Mouse (Mus musculus) R1 (cell line): Measurements from ENCODE around the gene Clip1.

ENCODE experiments used
- DNase-seq: peaks from one replicate; pipeline ENCODE4 v3.0.0-alpha.2; 2018; ENCODE audit warnings: low read depth, low spot score

Clip1 gene

GRCm38 (mm10) chr5:123603496-123603895, 80.9 kb downstream of the Clip1 start:
- DNase-seq: peak; percentile 65

GRCm38 (mm10) chr5:123602174-123602573, 82.2 kb downstream of the Clip1 start:
- DNase-seq: no peak

GRCm38 (mm10) chr5:123599319-123599718, 85.1 kb downstream of the Clip1 start:
- peak; percentile 49 for DNase-seq

- no peak for DNase-seq
Measured at GRCm38 (mm10) chr5:123593622-123594280, 90.7 kb downstream of the Clip1 start.

GRCm38 (mm10) chr5:123580043-123580442, 104.4 kb downstream of the Clip1 start:
- DNase-seq: no peak

- no peak for DNase-seq
Measured at GRCm38 (mm10) chr5:123576696-123577095, 107.7 kb downstream of the Clip1 start.

- no peak for DNase-seq
Measured at GRCm38 (mm10) chr5:123573362-123573761, 111.1 kb downstream of the Clip1 start.

- DNase-seq: peak; percentile 99
Measured at GRCm38 (mm10) chr5:123572357-123573186, 111.8 kb downstream of the Clip1 start, which contains the start of gene Vps33a. Gene Vps33a, minus strand, starts transcription at chr5:123573038.

GRCm38 (mm10) chr5:123561128-123561527, 123.3 kb downstream of the Clip1 start:
- peak; percentile 12 for DNase-seq

- DNase-seq: no peak
Measured at GRCm38 (mm10) chr5:123559588-123559987, 124.8 kb downstream of the Clip1 start.

GRCm38 (mm10) chr5:123556451-123556850, 128.0 kb downstream of the Clip1 start:
- DNase-seq: no peak

- no peak for DNase-seq
Measured at GRCm38 (mm10) chr5:123555693-123556092, 128.7 kb downstream of the Clip1 start.

- DNase-seq: no peak
Measured at GRCm38 (mm10) chr5:123533801-123534200, 150.6 kb downstream of the Clip1 start.

GRCm38 (mm10) chr5:123530056-123530455, 154.4 kb downstream of the Clip1 start:
- DNase-seq: no peak

- no peak for DNase-seq
Measured at GRCm38 (mm10) chr5:123528641-123529040, 155.8 kb downstream of the Clip1 start.
